Mouse (Mus musculus) cerebellum, adult 2 months (tissue): ENCODE measurements around the gene Dock1. TPM values are rescaled to one million over a fixed set of nuclear protein-coding genes. Genes with fewer than 3 reads are reported as not detected.
A peak's percentile ranks its signal among the peaks of the same experiment; 100 is the strongest.

Source experiments
- DNase-seq, 2 experiments: peaks; one replicate each; pipeline ENCODE4 v3.0.0; 2021
- H3K27ac ChIP-seq: fragments of 200-500 bp; 2 replicates; pipeline ENCODE4 v1.5.1; 2012; ENCODE audit warnings: low read length, control low read depth, inconsistent platforms; ENCODE audit not compliant: insufficient read depth
- H3K27me3 ChIP-seq: fragments of 200-500 bp; 2 replicates; pipeline ENCODE4 v1.6.1; 2012; ENCODE audit warnings: inconsistent platforms, mild to moderate bottlenecking, low read length, moderate library complexity; ENCODE audit not compliant: control insufficient read depth, insufficient read depth
- H3K4me1 ChIP-seq: fragments of 200-500 bp; 2 replicates; pipeline ENCODE4 v1.6.1; 2011; ENCODE audit warnings: low read length; ENCODE audit not compliant: control insufficient read depth, insufficient read depth
- H3K4me3 ChIP-seq: fragments of 200-500 bp; replicated peaks from 2 replicates; pipeline ENCODE3; 2011; ENCODE audit warnings: mild to moderate bottlenecking, low read depth, low read length, control low read depth; ENCODE audit not compliant: insufficient read depth
- CTCF ChIP-seq: fragments of 200-500 bp; IDR thresholded peaks from 2 replicates; pipeline ENCODE4 v1.5.1; 2011; ENCODE audit warnings: low read depth, mild to moderate bottlenecking, control low read depth, low read length, moderate library complexity, borderline replicate concordance; ENCODE audit not compliant: insufficient read depth
- POLR2A ChIP-seq: fragments of 200-500 bp; IDR thresholded peaks from 2 replicates; pipeline ENCODE4 v1.6.1; 2011; ENCODE audit warnings: low read length, control low read depth, borderline replicate concordance; ENCODE audit not compliant: insufficient read depth
- WGBS: fragments of 180-500 bp; shearing (Covaris S2); methylation state at CpG from one replicate; pipeline ENCODE4 v1.1.7; 2018; 5-methylcytosine and 5-hydroxymethylcytosine counted together
- polyA plus RNA-seq: library from polyadenylated mRNA; depleted of rRNA; stranded (reverse); fragments of >200 nt; gene quantifications from 2 replicates; pipeline ENCODE4 v1.2.3, GENCODE M21; 2012

Dock1 gene
- polyA plus RNA-seq, 1 experiment, result 16.9 TPM

- DNase-seq, result no peak
- Histone ChIP-seq H3K27me3 (no peaks in the 10 kb centered on the region), H3K4me1 (no peaks in the 10 kb centered on the region), H3K4me3 (no peak overlapping the region), H3K27ac (no peak overlapping the region)
- TF ChIP-seq CTCF (no peak), POLR2A (no peak)
- 92% methylated on average over 2 of the region's 2 CpGs for WGBS
Observed at GRCm38 (mm10) chr7:135049416-135049815, 379.0 kb downstream of the Dock1 start.

DNA sequence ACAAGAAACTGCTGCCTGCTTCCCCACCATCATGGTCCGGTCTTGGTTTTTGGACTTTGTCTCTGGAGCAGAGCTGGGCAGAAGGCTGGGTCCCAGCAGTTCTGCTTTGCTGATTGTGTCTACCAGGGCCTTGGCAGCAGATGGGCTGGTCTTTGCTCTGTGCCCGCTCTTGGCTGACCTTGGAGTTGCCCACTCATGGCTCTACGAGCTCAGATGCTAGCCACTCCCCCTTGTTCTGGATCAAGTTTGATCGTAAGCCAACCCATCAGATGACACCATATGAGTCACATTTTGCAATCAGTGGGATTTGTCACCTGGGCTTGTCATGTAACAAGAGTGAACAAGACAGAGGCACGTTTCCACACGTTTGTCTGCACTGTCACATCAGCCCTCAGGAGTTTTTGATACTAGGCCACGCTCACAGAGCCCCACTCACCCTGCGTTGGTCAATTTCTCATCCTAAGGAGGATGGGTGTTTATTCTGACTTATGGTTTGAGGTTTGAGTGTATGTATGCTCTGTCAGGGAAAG lies 382.8 kb downstream of the Dock1 start:
- TF ChIP-seq POLR2A, result no peak
- TF ChIP-seq CTCF, result no peak
- no peak overlapping the region for H3K27ac ChIP-seq
- 61% methylated on average over 8 of the region's 8 CpGs for WGBS
- no peaks in the 10 kb centered on the region for H3K4me1 ChIP-seq
- no peak overlapping the region for H3K4me3 ChIP-seq
- H3K27me3 ChIP-seq, result no peaks in the 10 kb centered on the region
- no peak for DNase-seq

DNA sequence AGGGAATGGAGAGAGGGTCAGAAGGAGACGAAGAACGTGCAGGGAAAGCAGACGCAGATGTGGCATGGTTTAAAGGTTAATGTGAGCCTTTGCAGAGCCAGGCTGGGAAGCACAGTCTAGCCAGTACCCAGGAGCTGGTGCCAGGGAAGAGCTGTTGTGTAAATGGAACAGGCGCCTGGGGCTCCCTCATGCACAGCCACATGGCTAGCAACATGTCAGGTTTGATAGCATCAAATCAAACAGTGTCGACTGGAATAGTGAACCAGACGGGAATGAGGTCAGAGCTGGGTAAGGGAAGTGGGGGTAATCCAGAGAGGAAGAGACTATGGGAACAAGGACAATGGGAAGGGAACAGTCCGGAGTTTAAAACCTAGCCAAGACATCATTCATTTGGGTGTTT lies 384.2 kb downstream of the Dock1 start:
- H3K4me3 ChIP-seq, result no peak overlapping the region
- TF ChIP-seq POLR2A, result no peak
- no peak for TF ChIP-seq CTCF
- WGBS, result 32% methylated on average over 7 of the region's 7 CpGs
- no peaks in the 10 kb centered on the region for H3K4me1 ChIP-seq
- peak; percentile 16 to 24 for DNase-seq
- no peak overlapping the region for H3K27ac ChIP-seq
- no peaks in the 10 kb centered on the region for H3K27me3 ChIP-seq

DNA sequence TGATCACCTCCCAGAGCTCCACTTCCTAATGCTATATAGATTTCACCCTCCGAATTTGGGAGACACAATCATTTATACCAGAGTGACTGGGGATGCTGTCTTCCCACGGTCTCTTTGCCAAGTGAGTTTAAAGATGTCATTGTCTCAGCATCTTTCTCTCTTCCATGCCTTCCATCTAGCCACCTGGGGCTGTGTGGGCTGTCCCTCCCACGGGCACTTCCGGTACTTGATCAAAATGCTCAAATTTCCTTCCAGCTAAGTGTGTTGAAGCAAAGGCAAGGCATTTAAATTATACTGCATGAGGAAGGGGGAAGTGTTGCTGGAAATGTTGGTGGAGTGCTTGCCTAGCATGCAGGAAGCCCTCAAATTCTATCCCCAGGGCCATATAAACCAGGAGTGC lies 388.6 kb downstream of the Dock1 start:
- H3K27me3 ChIP-seq, result no peaks in the 10 kb centered on the region; the same call in 1 of the 2 replicates
- H3K4me1 ChIP-seq, result no peaks in the 10 kb centered on the region
- no peak for TF ChIP-seq POLR2A
- no peak for TF ChIP-seq CTCF
- 86% methylated on average over 4 of the region's 4 CpGs for WGBS
- H3K27ac ChIP-seq, result no peak overlapping the region
- no peak for DNase-seq
- H3K4me3 ChIP-seq, result no peak overlapping the region

DNA sequence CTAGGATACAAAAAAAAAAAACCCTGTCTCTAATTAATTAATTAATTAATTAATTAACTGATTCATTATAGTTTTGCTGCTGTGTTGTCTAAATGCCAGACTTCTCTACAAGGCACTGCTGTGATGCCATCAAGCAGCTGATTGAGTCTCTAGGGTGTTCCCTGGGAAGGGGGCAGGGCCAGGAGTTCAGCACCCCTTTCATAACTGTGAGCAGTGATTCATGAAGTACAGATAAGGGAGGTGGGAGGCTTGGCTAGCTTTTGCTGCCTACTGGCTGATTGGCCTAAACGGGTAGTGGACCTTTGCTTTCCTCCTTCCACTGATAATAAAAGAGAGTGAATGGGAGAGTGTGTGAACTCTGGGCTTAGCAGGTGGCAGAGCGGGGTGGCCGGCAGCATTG lies 389.1 kb downstream of the Dock1 start:
- Histone ChIP-seq H3K27me3 (no peaks in the 10 kb centered on the region; the same call in 1 of the 2 replicates), H3K27ac (no peak overlapping the region), H3K4me3 (no peak overlapping the region), H3K4me1 (no peaks in the 10 kb centered on the region)
- TF ChIP-seq POLR2A, result no peak
- TF ChIP-seq CTCF, result no peak
- 87% methylated on average over 3 of the region's 3 CpGs for WGBS
- DNase-seq, result no peak

- Histone ChIP-seq H3K27me3 (no peaks in the 10 kb centered on the region; the same call in 1 of the 2 replicates), H3K27ac (no peak overlapping the region), H3K4me1 (no peaks in the 10 kb centered on the region), H3K4me3 (no peak overlapping the region)
- WGBS, result 87% methylated on average over 5 of the region's 5 CpGs
- TF ChIP-seq CTCF (no peak), POLR2A (no peak)
- DNase-seq, result no peak
Observed at GRCm38 (mm10) chr7:135063886-135064285, 393.4 kb downstream of the Dock1 start.

DNA sequence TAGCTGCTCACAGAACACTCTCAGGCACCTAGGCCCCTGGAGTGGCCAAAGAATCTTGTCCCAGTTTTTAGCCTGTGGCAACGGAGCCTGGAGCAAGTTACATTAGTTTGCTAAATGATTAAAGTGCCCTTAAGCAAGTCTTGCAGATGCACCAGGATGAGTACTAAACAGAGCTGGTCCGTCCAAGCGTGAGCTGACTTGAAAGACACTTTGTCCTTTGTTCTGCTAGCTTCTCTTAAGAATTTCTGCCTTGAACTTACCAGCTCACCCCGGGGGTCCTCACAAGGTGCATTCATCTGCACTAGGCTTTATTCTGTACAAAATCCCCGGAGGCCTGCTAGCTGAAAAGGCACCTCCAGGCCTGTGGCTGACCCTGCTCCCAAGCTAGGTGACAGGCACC lies 394.8 kb downstream of the Dock1 start:
- Histone ChIP-seq H3K4me3 (no peak overlapping the region), H3K27ac (no peak overlapping the region), H3K27me3 (no peaks in the 10 kb centered on the region; the same call in 1 of the 2 replicates), H3K4me1 (no peaks in the 10 kb centered on the region)
- WGBS, result 79% methylated on average over 5 of the region's 5 CpGs
- DNase-seq, result no peak
- TF ChIP-seq POLR2A, result no peak
- TF ChIP-seq CTCF, result no peak

DNA sequence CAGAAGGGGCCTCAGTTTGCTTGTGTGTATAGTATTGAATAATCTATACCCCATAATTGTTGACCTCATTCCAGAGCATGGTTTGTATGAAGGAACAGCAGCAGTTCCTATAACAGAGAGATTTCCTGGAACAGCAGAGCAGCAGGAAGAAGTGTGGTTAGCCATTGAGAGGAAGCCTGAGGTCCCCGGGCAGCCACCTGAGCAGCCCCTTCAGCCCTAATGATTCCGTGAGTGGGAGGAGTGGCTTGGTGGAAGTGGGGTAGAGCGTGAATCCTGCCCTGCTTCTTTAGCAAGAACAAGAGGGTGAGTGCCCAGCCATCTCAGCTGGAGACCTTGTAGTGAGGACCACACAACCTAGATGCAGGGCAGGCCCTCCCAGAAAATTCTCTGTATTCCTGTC lies 398.4 kb downstream of the Dock1 start:
- Histone ChIP-seq H3K4me3 (no peak overlapping the region), H3K27ac (no peak overlapping the region), H3K27me3 (no peaks in the 10 kb centered on the region; the same call in 1 of the 2 replicates), H3K4me1 (no peaks in the 10 kb centered on the region)
- 91% methylated on average over 3 of the region's 3 CpGs for WGBS
- DNase-seq, result no peak
- TF ChIP-seq CTCF (no peak), POLR2A (no peak)

DNA sequence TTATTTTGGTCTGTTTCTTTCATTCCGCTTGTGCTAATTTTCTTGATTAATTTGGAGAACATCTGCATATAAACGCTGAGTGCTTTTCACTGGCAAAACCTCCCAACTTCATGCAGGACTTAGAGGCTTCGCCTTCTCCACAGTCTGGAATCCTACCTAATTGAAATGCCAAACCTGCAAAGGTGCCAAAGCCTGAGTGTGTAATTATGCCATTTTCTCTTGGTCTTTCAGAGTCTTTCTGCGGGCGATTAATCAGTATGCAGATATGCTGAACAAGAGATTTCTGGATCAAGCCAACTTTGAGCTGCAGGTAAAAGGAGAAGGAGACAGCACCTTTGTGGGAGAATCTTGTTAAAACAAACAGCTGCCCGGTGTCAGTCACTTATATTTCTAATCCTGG lies 406.4 kb downstream of the Dock1 start:
- Histone ChIP-seq H3K27ac (no peak overlapping the region), H3K27me3 (no peaks in the 10 kb centered on the region; the same call in 1 of the 2 replicates), H3K4me1 (no peaks in the 10 kb centered on the region), H3K4me3 (no peak overlapping the region)
- 53% methylated on average over 6 of the region's 6 CpGs for WGBS
- TF ChIP-seq POLR2A, result no peak
- TF ChIP-seq CTCF, result no peak
- DNase-seq, result no peak
